Mouse (Mus musculus) heart, embryonic 14.5 days (tissue): Measurements from ENCODE around the gene 4930432M17Rik. TPM values are rescaled to one million over a fixed set of nuclear protein-coding genes. Genes with fewer than 3 reads are reported as not detected.

ENCODE experiments used
- ATAC-seq: fragments of 200-750 bp; cut with Nextera tagmentation; 2 replicates; pipeline ENCODE4 v1.8.0; 2017; ENCODE audit warnings: low read depth, moderate TSS enrichment; ENCODE audit not compliant: insufficient number of reproducible peaks, insufficient read depth, low FRiP score
- H3K27ac ChIP-seq, 2 experiments: fragments of 200-500 bp in 1 of 2; fragments of 300-500 bp in 1 of 2; sonication (generic) in 1 of 2; replicated peaks in 1 of 2; 2 replicates each; pipeline ENCODE4 v1.5.1; 2012 to 2014; ENCODE audit warnings: low read depth in 2 of 2, low read length in 2 of 2, control low read depth in 1 of 2, mild to moderate bottlenecking in 1 of 2, mixed read lengths in 1 of 2; ENCODE audit not compliant: control insufficient read depth in 1 of 2, insufficient read depth in 1 of 2
- H3K27me3 ChIP-seq: fragments of 300-500 bp; sonication (generic); 2 replicates; pipeline ENCODE4 v1.6.1; 2014; ENCODE audit warnings: mild to moderate bottlenecking, low read length, control low read depth; ENCODE audit not compliant: control insufficient read depth, insufficient read depth
- H3K36me3 ChIP-seq: fragments of 300-500 bp; sonication (generic); 2 replicates; pipeline ENCODE4 v1.6.1; 2014; ENCODE audit warnings: mild to moderate bottlenecking, control low read depth, low read length, mixed read lengths; ENCODE audit not compliant: control insufficient read depth, insufficient read depth
- H3K4me1 ChIP-seq, 2 experiments: fragments of 200-500 bp in 1 of 2; fragments of 300-500 bp in 1 of 2; sonication (generic) in 1 of 2; 2 replicates each; pipeline ENCODE4 v1.6.1; 2012 to 2014; ENCODE audit warnings: low read length in 2 of 2, control low read depth in 1 of 2, mixed read lengths in 1 of 2; ENCODE audit not compliant: control insufficient read depth in 2 of 2, insufficient read depth in 2 of 2
- H3K4me2 ChIP-seq: fragments of 300-500 bp; sonication (generic); 2 replicates; pipeline ENCODE4 v1.6.1; 2014; ENCODE audit warnings: mild to moderate bottlenecking, low read length
- H3K4me3 ChIP-seq, 2 experiments: fragments of 200-500 bp in 1 of 2; fragments of 300-500 bp in 1 of 2; sonication (generic) in 1 of 2; 2 replicates each; pipeline ENCODE4 v1.5.1; 2012 to 2014; ENCODE audit warnings: low read length in 2 of 2, mild to moderate bottlenecking in 2 of 2, control low read depth in 1 of 2, low read depth in 1 of 2, moderate library complexity in 1 of 2; ENCODE audit not compliant: control insufficient read depth in 1 of 2, insufficient read depth in 1 of 2
- H3K9ac ChIP-seq: fragments of 300-500 bp; sonication (generic); 2 replicates; pipeline ENCODE4 v1.6.1; 2014; ENCODE audit warnings: mild to moderate bottlenecking, low read length
- H3K9me3 ChIP-seq: fragments of 300-500 bp; sonication (generic); 2 replicates; pipeline ENCODE4 v1.6.1; 2016; ENCODE audit warnings: low read length, control low read depth; ENCODE audit not compliant: control insufficient read depth
- WGBS: fragments of 180-500 bp; shearing (Covaris S2); extraction: QIAGEN DNeasy Blood & Tissue Kit; methylation state at CpG from one replicate; pipeline ENCODE4 v1.1.7; 2014; 5-methylcytosine and 5-hydroxymethylcytosine counted together
- polyA plus RNA-seq: library from polyadenylated mRNA; unstranded; fragments of >200 nt; fragmentation: Nextera tagmentation; extraction: Ambion mirVana; gene quantifications from 2 replicates; pipeline ENCODE4 v1.2.1, GENCODE M21; 2014

4930432M17Rik gene
- polyA plus RNA-seq, 1 experiment from 2014 or later: not detected

DNA sequence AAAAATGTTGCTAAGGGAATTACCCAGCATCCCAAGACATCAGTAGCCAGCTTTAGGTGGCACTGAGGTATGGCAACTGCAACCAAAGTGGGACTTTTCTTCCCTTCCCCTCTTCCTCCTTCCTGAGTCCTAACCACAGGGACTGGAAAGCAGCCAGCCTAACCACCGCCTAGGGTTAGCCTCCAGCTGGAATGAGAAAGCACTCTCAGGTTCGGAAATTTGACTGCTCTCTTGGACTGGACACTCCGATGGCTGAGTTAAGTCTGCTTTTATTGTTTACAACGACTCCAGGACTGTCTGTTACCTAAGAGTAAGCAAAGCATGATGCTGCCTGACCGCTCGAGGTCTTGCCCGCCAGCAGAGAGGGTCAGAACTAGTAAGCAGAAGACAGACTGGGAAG lies 26.6 kb downstream of the 4930432M17Rik start:
- 83% methylated on average over 7 of the region's 7 CpGs for WGBS
- ATAC-seq: no peak
- Histone ChIP-seq H3K4me1 (peaks cover 5 to 7% of the 10 kb centered on the region in 2 experiments; a peak in 3 of 4 replicates), H3K36me3 (no peaks in the 10 kb centered on the region), H3K9ac (no peak overlapping the region), H3K4me2 (no peak overlapping the region), H3K4me3 (no peak overlapping the region), H3K27ac (no peak overlapping the region), H3K27me3 (no peaks in the 10 kb centered on the region), H3K9me3 (no peaks in the 10 kb centered on the region)

DNA sequence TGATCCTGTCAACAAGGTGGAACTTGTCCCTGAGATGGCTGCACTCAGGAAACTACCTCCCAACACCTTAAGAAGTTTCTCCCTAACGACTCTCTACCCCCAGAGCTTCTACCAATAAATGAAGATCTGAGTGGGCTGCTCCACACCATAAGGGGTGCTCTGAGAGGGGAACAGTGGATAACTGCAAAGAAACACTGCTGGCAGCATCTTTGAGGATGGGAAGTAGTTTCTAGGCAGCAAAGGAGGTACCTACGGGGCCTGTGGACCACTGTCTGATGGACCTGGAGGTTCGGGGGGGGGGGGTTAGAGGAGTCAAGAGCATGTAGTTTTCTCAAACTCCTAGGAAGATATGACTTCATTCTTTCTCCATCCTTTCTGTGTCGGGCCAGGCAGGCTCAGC lies 28.8 kb downstream of the 4930432M17Rik start:
- Histone ChIP-seq H3K27ac (no peak overlapping the region), H3K4me2 (no peak overlapping the region), H3K36me3 (no peaks in the 10 kb centered on the region), H3K27me3 (no peaks in the 10 kb centered on the region), H3K9ac (no peak overlapping the region), H3K4me1 (peaks cover 5 to 7% of the 10 kb centered on the region in 2 experiments; a peak in 3 of 4 replicates), H3K4me3 (no peak overlapping the region), H3K9me3 (no peaks in the 10 kb centered on the region)
- ATAC-seq: no peak
- 68% methylated on average over 4 of the region's 4 CpGs for WGBS

DNA sequence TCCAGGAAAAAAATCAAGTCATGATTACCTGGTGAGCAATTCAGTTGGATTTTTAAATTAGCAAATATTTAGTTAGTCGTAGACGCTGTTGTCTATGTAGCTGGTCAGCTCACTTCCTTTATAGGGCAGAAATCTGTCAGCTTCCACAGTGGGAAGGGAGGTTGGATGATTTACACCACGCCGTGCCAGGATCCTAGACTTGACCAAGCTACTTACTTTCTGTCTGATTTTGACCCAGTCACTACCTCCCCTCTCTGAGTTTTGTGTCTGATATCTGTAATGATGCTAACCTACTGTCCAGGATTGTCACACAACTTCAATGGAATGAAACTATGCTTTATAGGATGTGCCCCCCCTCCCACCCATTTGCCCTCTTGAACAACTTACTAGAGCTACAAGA lies 29.3 kb downstream of the 4930432M17Rik start:
- WGBS: 86% methylated on average over 4 of the region's 4 CpGs
- Histone ChIP-seq H3K4me2 (no peak overlapping the region), H3K27me3 (no peaks in the 10 kb centered on the region), H3K27ac (no peak overlapping the region), H3K4me1 (peaks cover 5 to 7% of the 10 kb centered on the region in 2 experiments; a peak in 3 of 4 replicates), H3K9me3 (no peaks in the 10 kb centered on the region), H3K9ac (no peak overlapping the region), H3K36me3 (no peaks in the 10 kb centered on the region), H3K4me3 (no peak overlapping the region)
- ATAC-seq: no peak

DNA sequence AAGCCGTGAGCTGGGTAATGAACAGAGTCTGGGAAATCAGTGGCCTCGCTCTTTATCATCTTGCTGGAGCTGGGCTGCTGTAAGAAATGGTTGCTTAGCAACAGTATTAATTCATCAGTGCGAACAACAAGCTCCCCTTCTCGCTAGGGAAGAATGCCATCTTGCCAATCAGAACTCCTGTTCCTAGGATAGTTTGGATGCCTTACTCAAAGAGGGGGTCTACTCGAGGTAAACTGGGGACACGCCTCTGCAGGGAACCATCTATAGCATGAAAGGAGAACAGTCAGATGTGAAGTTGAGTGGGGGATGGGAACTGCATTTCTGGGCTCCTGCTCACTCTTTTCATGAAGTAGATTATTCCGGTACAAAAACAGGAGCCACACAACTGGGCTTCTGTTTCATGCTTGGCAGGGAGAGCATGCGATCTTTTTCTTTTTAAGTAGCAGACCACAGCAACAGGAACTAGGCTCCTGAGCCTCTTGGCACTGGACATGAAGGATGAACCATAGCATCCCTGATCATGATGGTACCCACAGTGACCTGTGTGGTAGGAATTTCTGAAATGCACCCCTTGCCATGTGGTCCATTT lies 29.9 kb downstream of the 4930432M17Rik start:
- Histone ChIP-seq H3K9ac (no peak overlapping the region), H3K27ac (0 out of 4 replicates have a peak overlapping the region, but pooled peaks have one; percentile 19 to 33), H3K9me3 (no peaks in the 10 kb centered on the region), H3K27me3 (no peaks in the 10 kb centered on the region), H3K4me3 (no peak overlapping the region), H3K4me2 (no peak overlapping the region), H3K36me3 (no peaks in the 10 kb centered on the region), H3K4me1 (peaks cover 5 to 7% of the 10 kb centered on the region in 2 experiments; a peak in 3 of 4 replicates)
- ATAC-seq: no peak
- WGBS: 23% methylated on average over 8 of the region's 8 CpGs

- WGBS: 72% methylated on average over 7 of the region's 7 CpGs
- H3K4me1 ChIP-seq: peaks cover 5 to 7% of the 10 kb centered on the region in 2 experiments; a peak in 3 of 4 replicates
- no peak overlapping the region for H3K4me2 ChIP-seq
- no peak for ATAC-seq
- H3K9me3 ChIP-seq: no peaks in the 10 kb centered on the region
- H3K36me3 ChIP-seq: no peaks in the 10 kb centered on the region
- H3K27ac ChIP-seq: no peak overlapping the region
- H3K27me3 ChIP-seq: no peaks in the 10 kb centered on the region
- no peak overlapping the region for H3K9ac ChIP-seq
- H3K4me3 ChIP-seq: no peak overlapping the region
Measured at GRCm38 (mm10) chr3:121703155-121703879, 32.8 kb downstream of the 4930432M17Rik start.

GRCm38 (mm10) chr3:121703880-121704243 lies 33.3 kb downstream of the 4930432M17Rik start:
- no peak for ATAC-seq
- WGBS: 80% methylated on average over 3 of the region's 3 CpGs
- Histone ChIP-seq H3K4me2 (no peak overlapping the region), H3K4me1 (peaks cover 5 to 7% of the 10 kb centered on the region in 2 experiments; a peak in 3 of 4 replicates), H3K4me3 (no peak overlapping the region), H3K27ac (no peak overlapping the region), H3K9me3 (no peaks in the 10 kb centered on the region), H3K9ac (no peak overlapping the region), H3K27me3 (no peaks in the 10 kb centered on the region), H3K36me3 (no peaks in the 10 kb centered on the region)

GRCm38 (mm10) chr3:121706087-121706486 lies 35.5 kb downstream of the 4930432M17Rik start:
- WGBS: 47% methylated on average over 5 of the region's 5 CpGs
- no peak overlapping the region for H3K4me3 ChIP-seq
- no peaks in the 10 kb centered on the region for H3K36me3 ChIP-seq
- H3K4me1 ChIP-seq: peaks cover 0 to 3% of the 10 kb centered on the region in 2 experiments; a peak in 2 of 4 replicates
- no peak for ATAC-seq
- H3K27me3 ChIP-seq: no peaks in the 10 kb centered on the region
- no peak overlapping the region for H3K27ac ChIP-seq
- no peak overlapping the region for H3K9ac ChIP-seq
- H3K9me3 ChIP-seq: no peaks in the 10 kb centered on the region
- no peak overlapping the region for H3K4me2 ChIP-seq
